Mouse (Mus musculus) regulatory T cell (primary cell): ENCODE data around the gene Sytl3.

Source experiments
- in situ Hi-C: fragments of 300-600 bp; cut with MboI, MseI; formaldehyde crosslinking; loops from one replicate; pipeline ENCODE4 v1.15.1; 2025; ENCODE audit warnings: high pct_unique_total_duplicates

The Sytl3 gene

DNA sequence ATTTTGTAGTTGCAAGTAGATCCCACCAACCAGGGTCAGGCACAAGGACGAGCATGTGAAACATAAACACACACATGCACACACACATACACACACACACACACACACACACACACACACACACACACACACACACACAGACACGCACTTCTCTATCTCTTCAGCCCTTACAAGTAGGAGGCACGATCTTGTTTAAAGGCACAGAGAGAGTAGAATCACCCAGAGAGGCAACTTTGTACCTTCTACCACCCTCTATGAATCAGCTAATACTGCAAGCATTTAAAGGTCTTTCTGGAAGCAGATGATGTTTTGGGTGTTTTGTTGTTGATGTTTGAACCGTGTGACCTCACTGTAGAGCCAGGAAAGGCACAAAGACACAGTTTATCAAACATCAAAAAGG is 116.8 kb downstream of the Sytl3 start:
- in situ Hi-C loops = loop anchor here (10.0 kb wide), 1 partner anchor 109 kb away; no protein-coding TSS in a partner anchor

GRCm38 (mm10) chr17:6776123-6776522 is 117.2 kb downstream of the Sytl3 start:
- in situ Hi-C loops = loop anchor here (10.0 kb wide), 1 partner anchor 109 kb away; no protein-coding TSS in a partner anchor

GRCm38 (mm10) chr17:6776576-6776975 is 117.7 kb downstream of the Sytl3 start:
- in situ Hi-C loops = loop anchor here (10.0 kb wide), 1 partner anchor 108 kb away; no protein-coding TSS in a partner anchor

DNA sequence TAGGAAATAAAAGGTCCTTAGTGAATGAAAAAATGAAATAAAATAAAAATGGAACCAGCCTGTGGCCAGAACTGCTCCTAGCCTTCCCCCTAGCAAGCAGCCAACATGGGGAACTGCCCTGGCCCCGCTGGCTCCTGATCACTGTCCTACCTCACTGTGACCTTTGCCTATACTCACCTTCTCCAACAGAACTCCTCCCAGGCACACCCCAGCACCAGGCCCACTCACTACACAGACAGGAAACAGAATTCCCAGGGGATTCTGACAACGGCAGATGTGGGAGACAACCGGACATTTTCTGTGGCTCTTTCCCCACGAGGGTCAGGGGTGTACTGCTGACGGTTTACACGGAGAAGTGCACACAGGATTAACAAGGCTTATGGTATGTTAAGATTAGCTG is 118.2 kb downstream of the Sytl3 start:
- in situ Hi-C loops = loop anchor here (10.0 kb wide), 1 partner anchor 108 kb away; no protein-coding TSS in a partner anchor

GRCm38 (mm10) chr17:6777629-6778331 is 118.9 kb downstream of the Sytl3 start:
- in situ Hi-C loops = loop anchor here (10.0 kb wide), 1 partner anchor 107 kb away; no protein-coding TSS in a partner anchor

GRCm38 (mm10) chr17:6778332-6778683 is 119.4 kb downstream of the Sytl3 start:
- in situ Hi-C loops = loop anchor here (10.0 kb wide), 1 partner anchor 106 kb away; no protein-coding TSS in a partner anchor

DNA sequence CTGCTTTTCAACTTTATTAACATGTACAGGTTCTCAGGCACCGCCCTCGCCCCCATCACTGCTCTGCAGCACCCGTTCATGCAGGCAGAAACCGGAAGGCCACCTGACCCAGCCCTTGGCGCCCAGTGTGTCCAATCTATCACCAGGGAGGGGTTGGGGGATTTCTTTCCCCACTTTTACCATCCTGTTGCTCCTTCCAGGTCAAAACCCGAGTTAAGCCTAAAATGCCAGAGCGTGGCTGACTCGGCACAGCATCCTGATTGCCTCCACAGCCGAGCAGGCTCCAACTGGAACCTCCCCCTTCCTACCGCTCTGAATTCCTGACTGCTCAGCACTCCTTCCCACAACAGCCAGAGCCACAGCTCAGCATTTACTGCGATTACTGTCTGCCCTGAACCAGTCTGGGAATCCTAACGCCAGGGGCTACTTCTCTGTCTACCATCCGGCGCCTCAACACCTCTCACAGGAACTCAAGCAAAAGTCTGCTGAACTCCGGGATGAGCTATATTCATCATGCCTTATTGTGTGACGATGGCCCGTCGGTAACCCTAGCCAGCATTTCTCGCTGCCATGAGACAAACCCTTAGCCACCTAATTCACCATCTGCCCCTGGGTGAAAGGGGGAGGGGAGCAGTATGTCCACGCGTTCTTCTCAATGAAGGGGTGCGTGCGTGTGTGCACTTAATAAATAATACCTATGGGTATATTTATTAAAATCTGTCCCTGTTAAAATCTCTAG is 120.0 kb downstream of the Sytl3 start:
- in situ Hi-C loops = loop anchor here (10.0 kb wide), 1 partner anchor 106 kb away; no protein-coding TSS in a partner anchor

GRCm38 (mm10) chr17:6779632-6780031 is 120.7 kb downstream of the Sytl3 start:
- in situ Hi-C loops = loop anchor here (10.0 kb wide), 1 partner anchor 105 kb away; no protein-coding TSS in a partner anchor

DNA sequence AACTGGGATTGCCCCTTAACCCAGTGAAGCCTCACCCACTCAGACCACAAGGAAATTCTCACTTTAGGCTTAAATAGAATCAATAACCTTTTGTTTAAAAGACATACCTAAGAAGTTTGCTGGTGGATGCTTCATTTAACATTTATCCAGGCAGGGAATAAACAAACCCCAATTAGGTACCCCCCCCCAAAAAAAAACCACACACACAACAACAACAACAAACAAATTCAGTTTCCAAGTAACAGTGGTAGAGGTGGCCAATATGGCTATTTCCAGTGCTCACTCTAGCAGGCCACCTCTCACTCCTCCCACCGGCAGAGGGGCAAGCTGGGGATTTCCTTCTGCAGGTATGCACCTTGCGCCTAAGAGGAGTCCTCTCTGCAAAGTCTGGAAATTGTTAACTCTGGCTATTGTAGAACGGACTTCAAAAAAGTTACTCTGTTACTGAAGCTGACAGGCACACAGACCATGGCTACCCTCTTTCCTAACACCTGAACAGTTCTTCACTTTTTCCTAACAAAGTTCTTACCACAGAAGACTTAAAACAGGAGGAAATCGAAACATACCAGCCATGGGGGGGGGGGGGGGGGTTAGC is 121.7 kb downstream of the Sytl3 start:
- in situ Hi-C loops = no loop called here

DNA sequence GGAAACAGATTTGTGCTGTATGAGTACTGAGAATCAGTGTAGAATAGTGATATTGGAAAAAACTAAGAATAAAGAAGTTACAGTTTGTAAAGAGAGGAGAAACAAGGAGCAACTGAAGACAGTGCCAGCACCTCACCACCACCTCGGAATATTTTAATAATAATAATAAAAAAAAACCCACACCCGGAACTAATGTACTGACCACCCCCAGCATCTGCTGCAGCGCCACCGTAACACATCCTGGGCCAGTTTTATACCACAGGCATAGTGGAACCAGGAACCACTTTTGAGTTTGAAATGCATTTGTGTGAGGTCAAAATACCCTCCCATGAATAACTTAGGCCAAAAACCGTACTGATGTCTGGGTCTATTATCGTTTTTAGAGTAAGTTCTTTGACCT is 122.4 kb downstream of the Sytl3 start:
- in situ Hi-C loops = no loop called here

- in situ Hi-C loops = no loop called here
Observed at GRCm38 (mm10) chr17:6782033-6782526, 123.2 kb downstream of the Sytl3 start.

DNA sequence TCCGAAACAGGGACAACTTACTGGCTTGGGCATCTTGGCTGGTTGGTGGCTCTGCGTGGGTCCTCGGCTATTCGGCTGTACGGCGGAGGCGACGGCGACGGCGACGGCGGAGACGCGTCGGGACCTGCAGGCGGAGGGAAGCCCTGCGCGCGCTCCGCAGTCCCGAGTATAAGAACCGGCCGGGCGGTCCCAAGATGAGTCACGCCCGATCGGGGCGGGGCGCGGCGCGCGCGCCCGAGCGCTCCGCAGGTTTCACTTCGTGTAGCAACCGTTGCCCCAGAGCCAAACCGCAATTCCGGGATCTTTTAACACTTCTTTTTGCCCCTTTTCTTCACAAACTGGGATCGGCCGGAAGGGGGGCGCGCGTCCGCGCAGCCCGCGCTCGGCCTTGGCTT is 123.7 kb downstream of the Sytl3 start, which contains the start of gene Ezr:
TSS of gene Ezr (minus strand) at position 174 of the 395 bp plus-strand sequence.
- in situ Hi-C loops = no loop called here

DNA sequence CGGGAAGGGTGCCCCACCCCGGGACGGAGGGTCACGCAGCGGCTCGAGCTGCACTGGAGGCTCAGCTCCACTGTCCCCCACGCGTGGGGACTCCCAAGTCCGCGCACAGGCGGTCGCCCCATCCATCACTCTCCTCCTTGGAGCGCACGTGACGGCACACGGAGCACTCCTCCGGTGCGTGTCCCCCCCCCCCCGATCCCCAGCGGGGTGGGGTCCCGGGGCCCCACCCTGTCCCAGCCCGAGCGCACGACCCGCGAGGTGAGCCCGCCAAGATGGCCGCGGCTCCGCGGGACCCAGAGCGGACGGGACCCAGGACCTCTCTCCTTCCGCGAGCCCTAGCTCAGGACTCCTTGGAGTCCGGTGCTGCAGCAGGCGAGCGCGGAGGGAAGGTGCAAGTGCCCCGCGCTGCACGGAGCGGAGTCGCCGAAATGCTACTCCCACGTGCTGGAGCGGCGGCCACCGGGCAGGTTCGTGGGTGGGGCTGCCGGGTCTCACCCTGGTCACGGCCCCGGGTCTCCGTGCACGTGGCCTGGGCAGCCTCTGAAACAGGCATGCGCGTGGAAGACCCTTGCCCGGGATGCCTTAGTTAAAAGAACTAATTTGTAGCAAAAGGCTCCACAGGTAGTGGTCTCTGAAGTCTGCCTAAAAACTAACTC is 124.2 kb downstream of the Sytl3 start:
- in situ Hi-C loops = no loop called here

GRCm38 (mm10) chr17:6783756-6784357 is 125.0 kb downstream of the Sytl3 start:
- in situ Hi-C loops = no loop called here

DNA sequence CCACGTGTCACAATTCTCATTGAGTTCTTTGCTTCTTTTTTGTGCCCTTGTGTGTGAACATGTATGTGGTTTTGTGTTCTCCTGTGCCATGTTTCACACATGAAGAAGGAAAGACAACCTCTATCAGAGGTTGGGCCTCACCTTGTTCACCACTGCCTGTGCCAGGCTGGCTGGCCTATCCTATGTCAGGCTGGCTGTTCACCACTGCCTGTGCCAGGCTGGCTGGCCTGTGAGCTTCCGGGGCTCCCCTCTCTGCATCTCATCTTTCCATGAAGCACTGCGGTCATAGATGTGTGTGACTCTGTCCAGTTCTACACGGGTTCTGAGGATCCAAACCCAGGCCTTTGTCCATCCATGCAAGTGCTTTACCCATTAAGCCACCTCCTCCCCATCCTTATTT is 128.3 kb downstream of the Sytl3 start:
- in situ Hi-C loops = no loop called here
